Mouse (Mus musculus) monocyte, adult 5-6 weeks (primary cell): ENCODE results near the gene Copz2. TPM values are rescaled to one million over a fixed set of nuclear protein-coding genes. Genes with fewer than 3 reads are reported as not detected.

Experiments used
- ATAC-seq: fragments of 153-309, 156-312 bp; replicated peaks from 2 replicates; pipeline ENCODE4 v1.8.0; 2017; ENCODE audit warnings: mild to moderate bottlenecking; ENCODE audit not compliant: low TSS enrichment, insufficient number of reproducible peaks, severe bottlenecking, poor library complexity, low FRiP score
- total RNA-seq: library from RNA; stranded (forward); fragments of 200-1000, 200-491, 200-594 nt; gene quantifications from 3 replicates; pipeline ENCODE4 v1.2.3, GENCODE M21; 2017

The Copz2 gene
- total RNA-seq, 1 experiment from 2014 or later, result 0.48 TPM

GRCm38 (mm10) chr11:96859635-96860034 is 10.0 kb downstream of the Copz2 start:
- no peak for ATAC-seq

- peak; percentile 75 for ATAC-seq
These were observed 10.9 kb downstream of the Copz2 start for GRCm38 (mm10) chr11:96860564-96860963.

- ATAC-seq, result no peak; the same call in 1 of the 2 replicates
These were observed 11.8 kb downstream of the Copz2 start for GRCm38 (mm10) chr11:96861446-96861845.

GRCm38 (mm10) chr11:96861878-96862289 is 12.2 kb downstream of the Copz2 start:
- ATAC-seq, result peak; percentile 97

GRCm38 (mm10) chr11:96862534-96862933 is 12.9 kb downstream of the Copz2 start:
- ATAC-seq, result no peak

GRCm38 (mm10) chr11:96863206-96863995 is 13.7 kb downstream of the Copz2 start:
- ATAC-seq, result no peak

- peak; percentile 76 for ATAC-seq
These were observed 17.5 kb downstream of the Copz2 start for GRCm38 (mm10) chr11:96867149-96867548.

GRCm38 (mm10) chr11:96872441-96873379 is 23.0 kb downstream of the Copz2 start:
- no peak for ATAC-seq

- ATAC-seq, result no peak
These were observed 24.0 kb downstream of the Copz2 start for GRCm38 (mm10) chr11:96873601-96874140.

GRCm38 (mm10) chr11:96875270-96875669 is 25.6 kb downstream of the Copz2 start:
- ATAC-seq, result no peak

GRCm38 (mm10) chr11:96875745-96876144 is 26.1 kb downstream of the Copz2 start:
- no peak for ATAC-seq

- no peak for ATAC-seq
These were observed 26.8 kb downstream of the Copz2 start for GRCm38 (mm10) chr11:96876300-96877040.

- no peak for ATAC-seq
These were observed 27.4 kb downstream of the Copz2 start for GRCm38 (mm10) chr11:96877071-96877470.

GRCm38 (mm10) chr11:96878715-96879114 is 29.0 kb downstream of the Copz2 start:
- ATAC-seq, result no peak

- no peak for ATAC-seq
These were observed 29.7 kb downstream of the Copz2 start for GRCm38 (mm10) chr11:96879359-96879758.

GRCm38 (mm10) chr11:96880296-96880695 is 30.6 kb downstream of the Copz2 start:
- ATAC-seq, result no peak

GRCm38 (mm10) chr11:96885901-96886340 is 36.3 kb downstream of the Copz2 start:
- no peak for ATAC-seq

GRCm38 (mm10) chr11:96886942-96887546 is 37.4 kb downstream of the Copz2 start:
- no peak for ATAC-seq
